Mouse (Mus musculus) embryonic fibroblast, embryonic 13.5 days (primary cell): ENCODE measurements around the gene Olfr1463.

Experiments
- CTCF ChIP-seq: IDR thresholded peaks from 2 replicates; pipeline ENCODE4 v1.5.1; 2011; ENCODE audit warnings: mild to moderate bottlenecking, control low read depth, low read length, moderate library complexity, borderline replicate concordance; ENCODE audit not compliant: insufficient read depth
- POLR2A ChIP-seq: IDR thresholded peaks from 2 replicates; pipeline ENCODE4 v1.6.1; 2011; ENCODE audit warnings: low read depth, mild to moderate bottlenecking, control low read depth, low read length, moderate library complexity

GRCm38 (mm10) chr19:13221666-13222065 is 9.5 kb upstream of the Olfr1463 start:
- TF ChIP-seq POLR2A, result no peak
- no peak for TF ChIP-seq CTCF
